Mouse (Mus musculus) liver, embryonic 14.5 days (tissue): ENCODE results near the gene Gm49395. TPM values are rescaled to one million over a fixed set of nuclear protein-coding genes. Genes with fewer than 3 reads are reported as not detected.

Source experiments
- ATAC-seq: fragments of 200-750 bp; cut with Nextera tagmentation; 2 replicates; pipeline ENCODE4 v1.8.0; 2017; ENCODE audit warnings: moderate number of reproducible peaks, mild to moderate bottlenecking, moderate library complexity; ENCODE audit not compliant: insufficient read depth
- DNase-seq, 3 experiments: peaks; one replicate each; pipeline ENCODE4 v3.0.0-alpha.2; 2012 to 2013; ENCODE audit warnings: low read depth in 3 of 3, low spot score in 3 of 3
- H3K27ac ChIP-seq: fragments of 300-500 bp; sonication (generic); 2 replicates; pipeline ENCODE4 v1.5.1; 2014; ENCODE audit warnings: moderate library complexity, mild to moderate bottlenecking, control low read depth, inconsistent platforms
- H3K27me3 ChIP-seq: fragments of 300-500 bp; sonication (generic); 2 replicates; pipeline ENCODE4 v1.6.1; 2014; ENCODE audit warnings: mild to moderate bottlenecking, low read length, moderate library complexity; ENCODE audit not compliant: control insufficient read depth, insufficient read depth
- H3K36me3 ChIP-seq: fragments of 300-500 bp; sonication (generic); replicated peaks from 2 replicates; pipeline ENCODE4 v1.6.1; 2014; ENCODE audit warnings: low read depth; ENCODE audit not compliant: control insufficient read depth, insufficient read depth
- H3K4me1 ChIP-seq, 2 experiments: fragments of 200-500 bp in 1 of 2; fragments of 300-500 bp in 1 of 2; sonication (generic) in 1 of 2; replicated peaks; 2 replicates each; pipeline ENCODE4 v1.6.1; 2012 to 2014; ENCODE audit warnings: antibody characterized with exemption in 1 of 2, inconsistent platforms in 1 of 2, low read length in 1 of 2; ENCODE audit not compliant: control insufficient read depth in 2 of 2, insufficient read depth in 2 of 2
- H3K4me2 ChIP-seq: fragments of 300-500 bp; sonication (generic); 2 replicates; pipeline ENCODE4 v1.6.1; 2014; ENCODE audit warnings: low read depth, mild to moderate bottlenecking, control low read depth, moderate library complexity
- H3K4me3 ChIP-seq, 2 experiments: fragments of 200-500 bp in 1 of 2; fragments of 300-500 bp in 1 of 2; sonication (generic) in 1 of 2; 2 replicates each; pipeline ENCODE4 v1.5.1; 2012 to 2014; ENCODE audit warnings: low read depth in 2 of 2, low read length in 2 of 2, mild to moderate bottlenecking in 2 of 2, control low read depth in 1 of 2, inconsistent platforms in 1 of 2, moderate library complexity in 1 of 2; ENCODE audit not compliant: insufficient read depth in 1 of 2
- H3K9ac ChIP-seq: fragments of 300-500 bp; sonication (generic); replicated peaks from 2 replicates; pipeline ENCODE4 v1.6.1; 2014; ENCODE audit warnings: mild to moderate bottlenecking, control low read depth, moderate library complexity
- H3K9me3 ChIP-seq: fragments of 300-500 bp; sonication (generic); 2 replicates; pipeline ENCODE4 v1.6.1; 2016; ENCODE audit warnings: low read length, mixed read lengths; ENCODE audit not compliant: control insufficient read depth
- CTCF ChIP-seq: IDR thresholded peaks from 2 replicates; pipeline ENCODE4 v1.5.1; 2016; ENCODE audit warnings: antibody characterized with exemption, low read depth, control low read depth
- EP300 ChIP-seq: IDR thresholded peaks from 2 replicates; pipeline ENCODE4 v1.6.1; 2016; ENCODE audit warnings: antibody characterized with exemption, low read depth
- WGBS: fragments of 180-500 bp; shearing (Covaris S2); extraction: QIAGEN DNeasy Blood & Tissue Kit; methylation state at CpG from one replicate; pipeline ENCODE4 v1.1.7; 2014; ENCODE audit not compliant: insufficient replicate concordance; 5-methylcytosine and 5-hydroxymethylcytosine counted together
- polyA plus RNA-seq, 2 experiments: library from polyadenylated mRNA; depleted of rRNA in 1 of 2; stranded (reverse) in 1 of 2; unstranded in 1 of 2; fragments of >200 nt; fragmentation: Nextera tagmentation in 1 of 2; extraction: Ambion mirVana in 1 of 2; gene quantifications; 2 replicates each; pipeline versions ENCODE4 v1.2.1 to v1.2.3; 2012 to 2014

The Gm49395 gene
- polyA plus RNA-seq, 2 experiments = 0.58 to 3.2 TPM

DNA sequence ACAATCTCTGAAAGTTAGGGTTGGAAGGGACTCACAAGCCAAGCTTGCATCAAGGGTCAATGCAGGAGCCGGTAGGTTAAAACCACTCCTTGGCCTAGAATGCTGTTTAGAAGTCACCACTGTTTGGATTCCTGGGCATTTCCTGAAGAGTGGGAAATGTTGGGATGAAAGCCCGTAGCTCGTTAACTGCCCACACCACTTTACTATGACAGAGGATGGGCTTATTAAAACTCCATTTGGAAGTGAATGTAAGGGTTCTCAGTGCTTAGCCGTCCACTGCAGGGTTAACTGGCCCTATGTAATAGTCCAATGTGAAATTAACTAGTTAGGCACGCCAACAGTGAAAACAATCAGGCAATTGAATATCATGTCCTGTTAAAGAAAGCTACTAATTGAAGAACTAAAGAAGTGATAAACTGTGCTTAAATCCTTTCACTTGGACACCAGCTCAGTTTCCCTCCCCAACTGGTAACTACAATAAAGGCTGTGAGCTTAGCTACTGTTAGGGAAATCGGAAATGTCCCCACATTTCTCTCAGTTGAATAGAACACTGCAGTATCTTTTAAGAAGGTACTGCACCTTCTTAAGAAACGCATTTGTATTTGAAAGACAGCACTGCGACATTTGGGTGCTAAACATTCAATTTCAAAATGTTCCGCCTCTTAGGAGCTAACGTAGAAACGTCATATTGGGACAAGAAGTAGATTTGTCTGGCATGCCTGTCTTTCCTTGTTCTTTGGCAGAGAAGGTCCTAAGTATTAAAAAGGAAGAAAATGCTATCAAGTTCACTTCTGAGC is 1.1 kb downstream of the Gm49395 start:
- Histone ChIP-seq H3K27me3 (peaks cover 22% of the 10 kb centered on the region), H3K36me3 (no peaks in the 10 kb centered on the region), H3K27ac (no peak overlapping the region), H3K9ac (peak overlapping the region; percentile 18; the same call in 1 of the 2 replicates), H3K4me3 (peak overlapping the region; percentile 54 to 67), H3K4me2 (peak overlapping the region; percentile 57), H3K4me1 (peaks cover 0 to 2% of the 10 kb centered on the region in 2 experiments; a peak in 2 of 4 replicates), H3K9me3 (no peaks in the 10 kb centered on the region)
- WGBS = 44% methylated on average over 11 of the region's 11 CpGs
- DNase-seq (no peak), ATAC-seq (no peak)
- TF ChIP-seq CTCF (no peak), EP300 (no peak)

DNA sequence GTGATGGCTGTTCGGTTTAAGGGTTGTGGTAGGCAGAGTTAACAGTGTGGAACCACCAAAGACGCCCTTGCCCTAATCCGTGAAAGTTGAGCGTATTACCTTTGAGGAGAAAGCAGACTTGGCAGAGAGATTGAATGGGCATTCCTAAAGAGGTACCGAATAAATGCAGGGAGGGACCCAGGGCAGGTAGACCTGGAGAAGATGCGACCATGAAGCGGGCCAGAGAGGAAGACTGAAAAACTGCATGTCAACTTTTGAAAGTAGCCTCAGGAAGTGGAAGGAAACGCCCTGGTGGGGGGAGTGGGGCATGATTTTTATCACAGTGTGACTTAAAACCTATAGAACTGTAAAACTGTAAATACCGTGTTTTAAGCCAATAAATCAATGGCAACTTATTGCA is 2.3 kb downstream of the Gm49395 start:
- Histone ChIP-seq H3K9ac (no peak overlapping the region), H3K4me3 (no peak overlapping the region), H3K4me1 (peaks cover 0 to 2% of the 10 kb centered on the region in 2 experiments; a peak in 2 of 4 replicates), H3K36me3 (no peaks in the 10 kb centered on the region), H3K9me3 (no peaks in the 10 kb centered on the region), H3K27ac (no peak overlapping the region), H3K27me3 (peaks cover 22% of the 10 kb centered on the region), H3K4me2 (no peak overlapping the region)
- no peak for TF ChIP-seq CTCF
- TF ChIP-seq EP300 = no peak
- ATAC-seq = no peak
- WGBS = 57% methylated on average over 9 of the region's 9 CpGs
- DNase-seq = no peak

DNA sequence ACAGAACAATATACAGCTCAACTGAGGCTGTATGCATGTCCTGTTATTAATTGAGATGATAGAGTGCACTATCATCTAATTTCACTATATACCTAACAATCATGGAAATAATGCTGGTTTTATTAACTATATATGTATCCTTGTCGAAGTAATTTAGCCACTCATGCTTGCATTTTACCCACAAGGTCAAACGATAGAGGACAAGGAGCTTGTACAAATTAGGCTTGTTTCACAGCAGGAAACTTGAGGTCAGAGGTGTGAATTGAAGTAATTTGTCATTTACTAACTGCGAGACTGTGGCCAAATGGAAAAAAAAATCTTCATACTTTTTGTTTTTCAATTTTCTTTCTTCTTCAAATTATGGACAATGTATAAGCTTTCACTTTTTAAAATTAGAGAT is 3.5 kb downstream of the Gm49395 start:
- Histone ChIP-seq H3K4me3 (no peak overlapping the region), H3K4me2 (no peak overlapping the region), H3K36me3 (no peaks in the 10 kb centered on the region), H3K9me3 (no peaks in the 10 kb centered on the region), H3K9ac (no peak overlapping the region), H3K4me1 (peaks cover 0 to 2% of the 10 kb centered on the region in 2 experiments; a peak in 2 of 4 replicates), H3K27ac (no peak overlapping the region), H3K27me3 (peaks cover 22% of the 10 kb centered on the region)
- TF ChIP-seq EP300 (no peak), CTCF (no peak)
- 61% methylated on average over 3 of the region's 3 CpGs for WGBS
- ATAC-seq = no peak
- no peak for DNase-seq

DNA sequence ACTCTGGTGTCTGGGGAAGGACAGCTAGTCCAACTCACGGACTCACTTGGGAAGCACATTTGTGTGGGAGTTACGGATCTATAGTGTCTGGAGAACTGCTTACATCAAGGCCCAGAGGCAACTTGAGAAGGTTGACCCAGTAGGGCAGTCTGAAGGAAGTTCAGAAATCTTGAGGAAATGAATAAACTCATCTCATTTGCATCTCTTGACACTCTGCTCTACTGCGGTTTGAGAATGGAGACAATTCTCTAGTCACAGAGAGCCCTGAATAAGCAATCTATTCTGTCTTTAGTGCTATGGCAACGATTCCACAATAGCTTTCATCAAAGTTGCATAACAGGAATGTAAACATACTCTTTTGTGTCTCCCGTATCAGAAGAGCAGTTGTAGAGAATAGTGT is 4.8 kb downstream of the Gm49395 start:
- H3K9ac ChIP-seq = no peak overlapping the region
- no peak overlapping the region for H3K4me3 ChIP-seq
- TF ChIP-seq EP300 = no peak
- no peak for TF ChIP-seq CTCF
- H3K36me3 ChIP-seq = no peaks in the 10 kb centered on the region
- WGBS = 55% methylated on average over 5 of the region's 5 CpGs
- DNase-seq (no peak), ATAC-seq (no peak)
- H3K27ac ChIP-seq = no peak overlapping the region
- no peak overlapping the region for H3K4me2 ChIP-seq
- peaks cover 1 to 2% of the 10 kb centered on the region in 2 experiments for H3K4me1 ChIP-seq
- H3K27me3 ChIP-seq = peaks cover 19% of the 10 kb centered on the region
- H3K9me3 ChIP-seq = no peaks in the 10 kb centered on the region

DNA sequence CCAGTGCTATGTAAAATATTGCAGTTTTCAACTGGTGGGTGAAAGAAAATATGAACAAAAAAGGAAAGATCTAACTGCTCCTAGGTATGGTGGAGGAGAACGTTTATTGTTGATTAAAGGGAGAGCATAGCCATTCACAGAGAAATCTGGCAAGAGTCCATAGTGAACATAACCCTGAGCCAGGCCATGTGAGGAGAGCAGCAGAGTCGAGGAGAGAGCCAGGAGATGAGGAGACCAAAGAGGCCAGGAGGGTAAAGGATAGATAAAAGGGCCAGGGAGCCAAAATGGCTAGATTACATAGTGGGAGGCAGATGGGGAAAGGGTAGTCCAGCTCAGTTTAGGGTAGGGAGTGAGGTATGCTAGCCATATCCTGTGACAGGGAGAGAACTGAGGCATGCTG is 5.5 kb downstream of the Gm49395 start:
- peaks cover 8 to 9% of the 10 kb centered on the region in 2 experiments for H3K4me1 ChIP-seq
- no peak overlapping the region for H3K4me3 ChIP-seq
- H3K4me2 ChIP-seq = no peak overlapping the region
- 47% methylated on average over 2 of the region's 2 CpGs for WGBS
- ATAC-seq = no peak
- no peak overlapping the region for H3K27ac ChIP-seq
- no peaks in the 10 kb centered on the region for H3K36me3 ChIP-seq
- peaks cover 11% of the 10 kb centered on the region for H3K27me3 ChIP-seq
- no peaks in the 10 kb centered on the region for H3K9me3 ChIP-seq
- no peak for DNase-seq
- no peak overlapping the region for H3K9ac ChIP-seq
- no peak for TF ChIP-seq EP300
- no peak for TF ChIP-seq CTCF
